Mouse (Mus musculus): ENCODE data around the gene H2-Q1. TPM values are rescaled to one million over a fixed set of nuclear protein-coding genes. Genes with fewer than 3 reads are reported as not detected.
"Not testable (repeated sequence)": the region's sequence is repeated elsewhere in the genome, so short reads cannot be mapped to it uniquely, and the experiment has no call there.

The H2-Q1 gene
- polyA plus RNA-seq (2012; rRNA removed): 16.5 and 51.5 TPM in 2 replicates

DNA sequence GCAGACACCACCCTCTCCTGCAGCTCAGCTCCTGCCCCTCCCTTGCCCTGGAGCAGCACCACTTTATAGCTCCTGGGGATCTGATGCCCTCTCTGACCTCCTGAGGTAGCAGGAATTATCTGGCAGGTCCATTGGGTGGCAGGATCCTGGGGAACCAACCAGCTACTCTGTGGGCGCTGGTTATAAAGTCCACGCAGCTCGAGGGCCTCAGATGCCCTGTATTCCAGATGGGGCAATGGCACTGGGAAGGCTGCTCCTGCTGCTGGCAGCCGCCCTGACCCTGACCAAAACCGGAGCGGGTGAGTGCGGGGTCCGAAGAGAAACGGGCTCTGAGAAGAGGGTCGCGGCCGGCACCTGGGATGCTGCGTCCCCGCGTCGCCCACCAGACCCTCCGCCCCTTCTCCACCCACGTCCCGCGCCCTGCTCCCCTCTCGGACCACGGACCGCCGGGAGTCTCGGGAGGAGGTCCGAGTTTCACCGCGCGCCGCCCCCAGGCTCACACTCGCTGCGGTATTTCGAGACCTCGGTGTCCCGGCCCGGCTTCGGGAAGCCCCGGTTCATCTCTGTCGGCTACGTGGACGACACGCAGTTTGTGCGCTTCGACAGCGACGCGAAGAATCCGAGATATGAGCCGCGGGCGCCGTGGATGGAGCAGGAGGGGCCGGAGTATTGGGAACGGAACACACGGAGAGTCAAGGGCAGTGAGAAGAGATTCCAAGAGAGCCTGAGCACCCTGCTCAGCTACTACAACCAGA is at the start of gene H2-Q1:
TSS of gene H2-Q1 (plus strand) at position 79 of the 755 bp plus-strand sequence.
- DNase-seq (ENCODE audit: low read depth, low spot score): no peak
- WGBS: 1% methylated on average over 55 of the region's 55 CpGs

DNA sequence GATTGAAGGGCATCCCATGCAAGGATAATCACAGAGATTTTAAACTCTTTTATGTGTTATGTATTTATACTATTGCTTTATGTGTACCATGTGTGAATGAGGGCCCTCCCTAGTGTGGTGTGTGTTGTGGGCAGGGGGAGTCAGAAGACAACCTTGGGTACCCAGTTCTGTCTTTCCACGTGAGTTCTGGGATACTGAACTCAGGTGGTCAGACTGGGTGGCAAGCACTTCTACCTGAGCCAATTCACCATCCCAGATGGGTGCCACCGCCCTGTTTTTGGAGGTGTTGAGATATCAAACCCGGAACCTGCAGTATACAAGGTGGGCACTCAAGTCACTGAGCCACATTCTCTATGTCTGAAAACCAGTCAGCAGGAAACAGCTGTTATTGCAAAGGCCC is 48.0 kb upstream of the H2-Q1 start:
- 80% methylated on average over 3 of the region's 3 CpGs for whole genome bisulfite sequencing
- DNase-seq (ENCODE audit: low read depth, low spot score): no peak

DNA sequence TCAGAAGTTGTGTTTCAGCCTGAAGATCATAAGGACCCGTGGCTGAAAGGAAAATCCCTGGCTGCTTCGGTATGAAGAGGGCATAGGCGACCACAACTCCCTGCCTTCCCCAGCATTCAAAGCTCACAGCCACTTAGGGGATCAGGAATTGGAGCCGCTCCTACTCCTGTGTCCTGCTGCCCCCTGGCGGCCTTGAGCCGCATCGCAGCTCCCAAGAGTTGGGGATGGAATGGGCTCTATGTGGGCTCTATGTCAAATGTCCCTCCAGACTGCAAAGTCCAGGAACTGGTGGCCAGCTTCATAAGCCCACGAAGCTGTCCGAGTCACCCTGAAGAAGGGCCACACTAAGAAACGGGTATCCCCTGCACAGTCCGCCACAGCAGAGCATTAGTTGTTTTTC is 45.4 kb upstream of the H2-Q1 start:
- WGBS: 5% methylated on average over 11 of the region's 11 CpGs
- DNase-seq (ENCODE audit: low read depth, low spot score): no peak

DNA sequence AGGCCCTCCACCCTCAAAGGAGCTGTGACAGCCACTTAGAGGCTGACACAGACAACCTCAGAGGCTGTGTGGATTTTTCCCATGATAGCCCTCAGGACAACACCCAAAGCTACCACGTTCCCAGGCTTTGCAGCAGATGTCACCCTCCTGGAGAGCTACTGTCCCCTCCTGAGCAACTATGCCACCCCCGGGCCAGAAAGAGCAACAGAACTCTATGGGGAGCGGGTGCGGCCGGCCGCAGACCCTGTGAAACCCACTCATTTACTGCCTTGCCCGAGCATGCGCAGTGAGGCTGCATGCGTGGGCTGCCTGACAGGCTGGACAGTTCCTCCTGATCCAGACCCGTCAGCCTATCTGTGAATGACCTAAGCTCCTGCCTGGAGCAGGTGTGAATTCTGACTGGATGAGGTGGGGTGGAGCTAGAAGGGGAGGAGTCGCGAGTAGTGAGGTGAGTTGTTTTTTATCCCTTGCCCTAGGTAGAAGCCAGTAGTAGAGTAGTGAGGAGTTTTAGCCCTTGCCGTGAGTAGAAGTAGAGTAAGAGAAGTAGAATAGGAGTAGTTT is 43.8 kb upstream of the H2-Q1 start:
- DNase-seq (ENCODE audit: low read depth, low spot score): no peak
- 14% methylated on average over 13 of the region's 13 CpGs for WGBS

DNA sequence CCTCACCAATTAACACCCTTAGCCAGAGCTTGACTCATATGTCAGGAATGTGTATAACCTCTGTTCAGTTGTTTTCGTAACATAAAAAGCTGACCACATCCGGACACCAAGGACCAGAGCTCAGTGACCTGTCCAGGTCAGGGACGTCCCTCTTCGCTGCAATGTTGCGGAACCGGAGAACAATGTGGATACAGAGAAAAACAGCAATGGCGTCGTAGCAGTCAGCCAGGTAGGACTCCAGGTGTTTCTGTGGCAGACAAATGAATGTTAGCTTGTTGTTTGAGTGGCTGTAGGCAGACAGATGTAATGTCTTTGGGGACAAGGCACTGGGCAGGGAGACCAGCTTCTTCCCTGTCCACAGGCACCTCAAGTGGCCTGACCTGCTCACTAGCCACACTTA is 42.2 kb upstream of the H2-Q1 start:
- no peak for DNase-seq (ENCODE audit: low read depth, low spot score)
- WGBS: 78% methylated on average over 8 of the region's 8 CpGs

DNA sequence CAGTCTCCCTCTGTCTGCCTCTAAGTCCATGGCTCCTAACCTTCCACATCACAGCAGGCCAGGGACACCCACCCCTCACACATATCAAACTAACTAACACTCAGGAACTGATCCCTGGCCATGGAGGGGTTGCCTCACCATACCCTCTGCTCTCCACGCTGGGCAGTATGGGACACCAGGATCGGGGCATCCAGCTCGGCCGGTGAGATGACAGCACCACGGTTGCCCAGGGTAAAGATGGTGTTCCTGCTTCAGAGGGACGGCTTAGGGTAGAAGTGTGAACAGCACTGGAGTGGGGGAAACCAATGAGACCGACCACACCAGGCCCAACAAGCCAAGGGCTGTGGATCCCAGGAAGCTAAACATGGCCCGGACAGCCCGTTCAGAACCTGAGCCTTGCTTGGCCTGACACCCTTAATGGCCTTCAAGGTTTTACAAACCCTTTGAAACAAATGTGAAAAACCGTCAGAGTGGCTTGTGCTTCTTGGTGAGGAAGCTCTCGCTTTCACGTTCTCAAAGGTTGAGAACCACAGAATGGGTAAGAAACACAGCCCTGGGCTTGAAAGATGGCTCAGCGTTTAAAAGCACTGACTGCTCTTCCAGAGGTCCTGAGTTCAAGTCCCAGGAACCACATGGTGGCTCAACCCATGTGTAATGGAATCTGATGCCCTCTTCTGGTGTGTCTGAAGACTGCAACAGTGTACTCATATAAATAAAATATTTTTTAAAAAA is 41.1 kb upstream of the H2-Q1 start:
- WGBS: 88% methylated on average over 13 of the region's 13 CpGs
- DNase-seq (ENCODE audit: low read depth, low spot score): no peak

DNA sequence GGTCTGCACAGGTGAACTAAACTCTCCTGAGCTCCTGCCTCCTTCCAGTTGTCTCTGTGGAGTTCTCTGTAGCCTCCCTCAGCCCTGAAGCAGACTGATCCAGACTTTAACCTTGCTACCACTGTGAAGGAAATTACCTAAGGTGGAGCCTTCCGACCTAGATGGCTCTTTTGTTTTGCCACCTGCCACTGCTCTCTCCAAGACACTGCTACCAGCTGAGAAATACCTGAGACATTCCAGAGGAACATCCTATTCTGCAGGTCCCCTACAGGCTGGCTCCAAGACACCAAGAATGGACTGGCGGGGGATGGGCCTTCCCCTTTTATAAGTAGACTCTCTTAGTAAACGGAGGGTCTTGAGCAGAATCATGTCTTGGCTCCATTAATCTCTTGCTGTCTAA is 39.9 kb upstream of the H2-Q1 start:
- DNase-seq (ENCODE audit: low read depth, low spot score): no peak
- WGBS: 49% methylated on average over 3 of the region's 3 CpGs

DNA sequence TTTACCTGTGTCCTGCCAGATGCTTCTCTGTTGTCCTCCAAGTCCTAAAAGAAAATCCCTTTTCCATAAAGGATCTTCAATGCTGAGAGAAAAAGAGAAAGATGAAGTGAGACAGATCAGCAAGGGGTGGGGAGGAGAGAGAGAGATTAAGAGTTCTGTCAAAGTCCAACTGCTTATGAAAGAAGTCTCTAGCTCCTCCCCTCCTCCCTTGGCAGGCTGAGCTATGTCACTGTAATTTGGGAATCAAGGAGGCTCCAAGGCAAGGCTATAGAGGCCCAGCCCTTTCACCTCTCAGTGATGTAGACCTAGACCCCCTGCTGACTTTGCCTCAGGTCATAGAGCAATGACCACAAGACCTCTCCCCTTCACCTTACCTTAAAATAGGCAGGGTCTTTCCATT is 34.8 kb upstream of the H2-Q1 start:
- no peak for DNase-seq (ENCODE audit: low read depth, low spot score)

DNA sequence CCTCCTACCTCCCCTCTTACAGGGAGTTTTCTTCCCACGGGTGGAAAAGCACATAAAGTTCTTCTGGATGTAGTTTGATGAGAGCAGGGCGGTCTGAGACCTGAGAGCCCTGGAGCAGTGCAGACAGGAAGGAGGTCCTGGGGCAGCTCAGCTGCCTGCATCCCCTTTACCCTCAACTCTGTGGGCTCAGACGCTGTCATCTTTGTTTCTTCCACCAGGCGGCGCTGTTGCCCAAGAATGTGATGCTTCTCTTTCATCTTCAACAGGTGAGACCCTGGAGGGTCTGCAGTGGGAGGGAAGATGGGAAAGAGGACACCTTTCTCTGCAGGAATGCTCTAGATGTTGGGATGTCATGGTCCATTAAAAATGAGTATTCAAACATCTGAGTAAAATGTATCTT is 24.4 kb upstream of the H2-Q1 start:
- 4% methylated on average over 5 of the region's 5 CpGs for WGBS
- not testable (repeated sequence) for DNase-seq (ENCODE audit: low read depth, low spot score)

DNA sequence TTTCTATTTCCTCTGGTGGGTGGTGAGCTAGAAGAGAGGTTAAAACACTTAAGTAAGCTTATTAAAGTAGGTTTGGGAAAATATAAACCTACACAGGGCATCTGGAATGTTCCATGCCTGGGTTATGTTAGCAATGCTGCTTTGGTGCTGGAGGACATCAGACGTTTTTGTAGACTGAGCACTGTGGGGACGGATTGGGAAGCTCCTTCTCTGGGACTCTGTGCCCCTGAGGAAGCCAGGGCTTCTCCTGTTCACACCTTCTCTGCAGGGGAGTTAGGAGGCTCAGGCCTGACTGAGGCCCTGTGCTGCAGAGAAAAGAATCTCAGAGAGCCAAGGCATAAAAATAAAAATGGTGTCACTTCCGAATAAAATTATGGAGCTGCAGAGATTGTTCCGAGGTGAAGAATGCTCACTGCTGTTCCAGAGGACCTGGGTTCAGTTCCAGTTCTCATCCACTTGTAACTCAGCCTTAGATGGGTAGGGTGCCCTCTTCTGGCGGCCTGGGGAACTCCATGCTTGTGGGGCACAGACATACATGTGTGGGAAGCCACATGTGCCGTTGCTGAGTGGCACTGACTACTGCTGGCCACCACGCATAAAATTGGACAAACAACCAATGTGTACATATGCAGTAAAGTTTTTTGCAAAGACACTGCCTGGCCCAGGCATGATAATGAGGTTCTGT is 19.8 kb upstream of the H2-Q1 start:
- 80% methylated on average over 7 of the region's 7 CpGs for WGBS
- not testable (repeated sequence) for DNase-seq (ENCODE audit: low read depth, low spot score)

DNA sequence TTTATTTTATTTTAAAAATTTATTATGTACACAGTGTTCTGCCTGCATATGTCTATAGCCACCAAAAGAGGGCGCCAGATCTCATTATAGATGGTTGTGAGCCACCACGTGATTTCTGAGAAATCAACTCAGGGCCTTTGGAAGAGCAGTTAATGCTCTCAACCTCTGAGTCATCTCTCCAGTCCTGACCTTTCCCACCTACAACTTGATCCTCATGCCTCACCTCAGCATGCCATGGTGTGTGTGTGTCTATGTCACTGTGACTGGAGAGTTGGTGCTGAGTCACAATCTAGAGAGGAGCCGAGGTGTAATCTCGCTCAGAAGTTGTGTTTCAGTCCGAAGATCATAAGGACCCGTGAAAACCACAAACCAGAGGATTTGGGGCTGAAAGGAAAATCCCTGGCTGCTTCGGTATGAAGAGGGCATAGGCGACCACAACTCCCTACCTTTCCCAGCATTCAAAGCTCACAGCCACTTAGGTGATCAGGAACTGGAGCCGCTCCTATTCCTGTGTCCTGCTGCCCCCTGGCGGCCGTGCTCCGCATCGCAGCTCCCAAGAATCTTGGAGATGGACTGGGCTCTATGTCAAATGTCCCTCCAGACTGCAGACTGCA is 18.5 kb upstream of the H2-Q1 start:
- 14% methylated on average over 13 of the region's 13 CpGs for WGBS
- peak; percentile 70 for DNase-seq (ENCODE audit: low read depth, low spot score)

DNA sequence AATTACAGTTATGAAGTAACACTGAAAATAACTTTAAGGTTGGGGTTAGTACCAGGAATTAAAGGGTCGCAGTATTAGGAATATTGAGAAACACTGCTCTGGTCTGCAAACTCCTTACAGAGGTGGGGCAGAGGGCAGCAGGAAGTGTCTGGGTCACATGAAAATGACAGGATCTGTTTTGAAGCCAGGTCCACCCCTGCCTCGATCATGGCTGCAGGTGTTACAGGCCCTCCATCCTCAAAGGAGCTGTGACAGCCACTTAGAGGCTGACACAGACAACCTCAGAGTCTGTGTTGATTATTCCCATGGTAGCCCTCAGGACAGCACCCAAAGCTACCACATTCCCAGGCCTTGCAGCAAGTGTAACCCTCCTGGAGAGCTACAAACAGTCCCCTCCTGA is 16.9 kb upstream of the H2-Q1 start:
- WGBS: 71% methylated on average over 2 of the region's 2 CpGs
- no peak for DNase-seq (ENCODE audit: low read depth, low spot score)

DNA sequence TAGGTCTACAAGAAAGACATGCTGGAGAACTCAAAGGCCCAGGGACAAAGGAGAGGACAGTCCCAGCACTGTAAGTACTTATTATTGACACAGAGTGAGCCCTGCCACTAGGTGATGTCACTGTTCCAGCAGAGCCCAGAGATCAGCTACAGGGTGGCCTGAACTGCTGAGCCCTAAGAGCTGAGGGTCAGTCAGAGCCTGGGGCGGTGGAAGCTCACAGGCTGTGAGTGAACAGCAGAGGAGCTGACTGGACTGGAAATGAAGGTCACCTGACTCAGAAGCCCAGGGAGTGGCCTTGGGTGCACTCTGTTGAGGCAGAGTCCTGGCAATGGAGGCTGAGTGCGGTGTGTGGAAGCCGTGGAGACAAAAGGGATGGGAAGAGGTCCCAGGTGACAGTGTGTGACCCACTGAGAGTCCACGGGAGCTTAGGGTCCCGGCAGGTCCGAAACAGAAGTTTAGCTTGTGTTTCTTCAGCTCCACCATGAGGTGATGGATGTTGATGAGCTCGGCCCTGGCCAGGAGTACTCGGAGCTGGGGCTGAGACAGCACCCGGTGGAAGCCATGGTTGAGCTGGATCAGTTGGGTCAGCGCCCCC is 16.4 kb upstream of the H2-Q1 start:
- 79% methylated on average over 10 of the region's 10 CpGs for WGBS

DNA sequence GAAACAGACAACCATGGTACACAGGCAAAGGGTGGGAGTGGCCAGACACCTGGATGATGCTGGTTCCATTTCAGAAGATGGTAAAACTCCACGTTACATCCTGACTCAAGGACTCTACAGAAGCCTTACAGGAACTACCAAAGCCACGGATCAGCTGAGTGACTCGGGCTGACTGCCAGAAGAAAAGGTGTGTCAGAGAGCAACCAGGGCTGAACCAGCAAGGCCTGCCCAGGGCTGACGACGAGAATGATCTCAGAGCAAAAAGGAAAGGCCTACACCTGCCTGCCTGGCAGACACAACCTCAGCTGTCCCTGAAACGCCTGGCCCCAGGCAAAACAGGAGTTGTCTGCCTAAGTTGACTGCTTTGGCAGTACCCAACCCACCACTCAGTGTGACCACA is 15.7 kb upstream of the H2-Q1 start:
- WGBS: 17% methylated on average over 6 of the region's 6 CpGs
- peak; percentile 92 for DNase-seq (ENCODE audit: low read depth, low spot score)

More for the DNA sequence above, 16.4 kb upstream of the H2-Q1 start:
- no peak for DNase-seq (ENCODE audit: low read depth, low spot score)

DNA sequence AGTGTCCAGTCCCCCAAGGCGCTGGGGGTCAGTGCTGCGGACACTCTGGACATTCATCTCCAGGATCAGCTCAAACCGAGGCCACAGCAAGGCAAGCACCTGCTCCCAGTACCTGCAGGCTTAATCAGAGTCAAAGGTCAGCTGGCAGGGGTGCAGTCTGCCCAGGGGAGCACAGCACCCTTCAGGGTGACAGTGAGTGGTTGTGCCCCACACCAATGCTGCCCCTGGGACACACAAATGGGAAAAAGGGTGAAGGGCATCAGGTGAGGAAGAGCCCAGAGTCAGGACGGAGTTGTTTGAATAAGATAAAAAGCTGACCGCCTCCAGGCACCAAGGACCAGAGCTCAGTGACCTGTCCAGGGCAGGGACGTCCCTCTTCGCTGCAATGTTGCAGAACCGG is 15.3 kb upstream of the H2-Q1 start:
- not testable (repeated sequence) for DNase-seq (ENCODE audit: low read depth, low spot score)
- 81% methylated on average over 8 of the region's 8 CpGs for WGBS

DNA sequence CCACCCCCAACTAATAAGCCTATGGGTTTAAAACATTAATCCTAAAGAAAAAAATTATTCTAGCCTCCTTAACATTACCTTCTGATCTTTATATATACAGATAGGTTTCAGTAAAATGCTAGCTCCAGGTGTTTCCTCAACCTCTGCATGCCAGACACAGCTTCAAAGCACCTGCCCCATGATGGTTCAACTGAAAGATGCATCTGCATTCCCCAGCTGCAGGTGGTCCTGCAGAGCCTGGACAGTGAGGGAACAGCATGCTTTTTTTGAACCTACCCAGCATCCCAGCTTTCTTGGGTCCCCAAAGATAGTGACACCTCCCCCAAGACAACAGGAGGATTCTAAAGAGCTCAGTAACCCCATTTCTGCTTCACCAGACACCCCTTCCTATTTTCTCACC is 1.5 kb upstream of the H2-Q1 start:
- DNase-seq (ENCODE audit: low read depth, low spot score): no peak

DNA sequence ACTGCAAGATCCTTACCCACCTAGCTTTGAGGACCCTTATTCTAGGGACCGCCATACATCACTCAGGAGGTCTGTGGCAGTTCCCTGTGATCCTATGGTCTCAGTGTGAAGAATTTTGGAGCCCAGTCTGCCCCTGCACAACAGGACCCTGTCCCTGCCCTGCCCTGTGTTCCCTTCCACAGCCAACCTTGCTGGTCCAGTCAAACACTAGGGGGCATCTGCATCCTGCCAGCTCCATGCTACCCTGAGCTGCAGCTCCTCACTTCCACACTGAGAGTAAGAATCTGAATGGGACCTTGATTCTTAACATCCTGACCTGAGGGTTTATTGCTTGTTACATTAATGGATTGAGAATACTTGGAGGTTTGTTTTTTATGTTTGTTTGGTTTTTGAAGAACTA is 4.9 kb downstream of the H2-Q1 start:
- 79% methylated on average over 1 of the region's 1 CpGs for WGBS
- DNase-seq (ENCODE audit: low read depth, low spot score): not testable (repeated sequence)

DNA sequence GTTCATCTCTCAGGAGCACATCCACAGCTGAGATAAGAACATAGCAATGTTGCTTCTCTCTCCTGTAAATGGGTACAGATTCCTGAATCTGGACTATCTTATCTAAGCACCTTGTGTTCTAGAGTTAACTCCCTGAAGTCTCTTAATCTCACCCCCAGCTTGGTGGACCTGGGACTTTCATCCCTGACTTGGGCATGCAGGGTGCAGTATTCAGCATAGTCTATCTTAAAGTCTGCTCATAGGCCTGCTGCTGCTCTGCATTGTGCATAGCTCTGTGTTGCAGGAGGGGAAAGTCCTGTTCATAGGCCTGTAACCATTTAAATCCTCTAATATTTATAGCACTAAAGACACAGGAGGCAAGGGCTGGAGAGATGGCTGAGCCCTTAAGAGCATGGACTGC is 5.8 kb downstream of the H2-Q1 start:
- DNase-seq (ENCODE audit: low read depth, low spot score): not testable (repeated sequence)

DNA sequence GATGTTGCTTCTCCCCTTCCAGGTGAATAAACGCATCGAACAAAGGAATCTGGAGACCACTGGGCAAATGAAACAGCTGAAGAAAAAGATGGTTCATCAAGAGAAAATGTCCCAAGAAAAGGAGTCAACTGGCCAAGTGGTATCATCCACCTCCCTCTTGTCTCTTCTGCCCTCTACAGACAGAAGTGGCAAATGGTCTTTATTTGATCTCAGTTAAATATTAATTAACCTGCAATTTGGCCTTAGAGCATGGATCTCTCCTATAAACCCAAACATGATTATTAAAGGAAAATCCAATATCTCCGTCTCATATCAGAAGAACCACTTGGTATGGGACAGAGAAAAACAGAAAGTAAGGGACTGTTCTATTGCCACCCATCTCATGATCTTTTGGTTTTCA is 9.5 kb downstream of the H2-Q1 start:
- WGBS: 29% methylated on average over 3 of the region's 3 CpGs
- not testable (repeated sequence) for DNase-seq (ENCODE audit: low read depth, low spot score)

DNA sequence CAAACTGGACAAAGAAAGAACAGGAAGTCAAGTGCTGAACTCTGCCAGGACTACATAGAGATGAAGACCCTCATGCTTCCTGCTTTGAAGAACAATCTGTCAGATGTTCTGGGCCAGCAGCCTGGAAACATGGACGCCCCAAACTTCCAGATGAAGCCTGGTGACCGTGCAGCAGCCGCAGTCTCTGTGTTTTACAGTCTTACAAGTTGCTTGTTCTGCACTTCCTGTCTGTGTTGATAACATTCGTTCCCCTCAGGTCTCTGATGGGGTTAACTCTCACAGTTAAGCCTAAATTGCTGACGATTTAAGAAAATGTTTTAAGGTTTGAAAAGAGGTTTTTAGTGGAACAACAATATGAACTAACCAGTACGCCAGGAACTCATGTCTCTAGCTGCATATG is 11.3 kb downstream of the H2-Q1 start:
- not testable (repeated sequence) for DNase-seq (ENCODE audit: low read depth, low spot score)
- 54% methylated on average over 6 of the region's 6 CpGs for WGBS
